Mouse (Mus musculus) brain, embryonic 18.5 days (tissue): ENCODE data around the gene Mrps34.

Experiments
- DNase-seq: peaks from one replicate; pipeline ENCODE4 v3.0.0-alpha.2; 2012; ENCODE audit warnings: low read depth, low spot score

The Mrps34 gene

GRCm38 (mm10) chr17:24881738-24882440 is 13.0 kb upstream of the Mrps34 start:
- no peak for DNase-seq

GRCm38 (mm10) chr17:24884391-24884790 is 10.5 kb upstream of the Mrps34 start:
- DNase-seq, result no peak

GRCm38 (mm10) chr17:24885356-24886133 is 9.4 kb upstream of the Mrps34 start:
- DNase-seq, result no peak

- DNase-seq, result peak; percentile 100
These were observed 8.6 kb upstream of the Mrps34 start, which contains the start of the genes Nubp2 and Spsb3 for GRCm38 (mm10) chr17:24886134-24886931. Gene Nubp2, minus strand, starts transcription at chr17:24886349. Gene Spsb3, plus strand, starts transcription at chr17:24886643.

- DNase-seq, result peak; percentile 18
These were observed 8.0 kb upstream of the Mrps34 start for GRCm38 (mm10) chr17:24886932-24887271.

- no peak for DNase-seq
These were observed 7.4 kb upstream of the Mrps34 start for GRCm38 (mm10) chr17:24887291-24888080.

- DNase-seq, result no peak
These were observed 6.1 kb upstream of the Mrps34 start for GRCm38 (mm10) chr17:24888862-24889261.

- no peak for DNase-seq
These were observed 4.5 kb upstream of the Mrps34 start for GRCm38 (mm10) chr17:24890151-24891092.

GRCm38 (mm10) chr17:24891321-24891720 is 3.6 kb upstream of the Mrps34 start:
- DNase-seq, result no peak

- no peak for DNase-seq
These were observed 2.1 kb upstream of the Mrps34 start for GRCm38 (mm10) chr17:24892785-24893184.

GRCm38 (mm10) chr17:24893276-24893675 is 1.6 kb upstream of the Mrps34 start:
- no peak for DNase-seq

- no peak for DNase-seq
These were observed 588 bp upstream of the Mrps34 start for GRCm38 (mm10) chr17:24894061-24894994.

GRCm38 (mm10) chr17:24895571-24896240 is 790 bp downstream of the Mrps34 start:
- no peak for DNase-seq

- DNase-seq, result peak; percentile 12
These were observed 1.5 kb downstream of the Mrps34 start, which contains the start of gene Nme3 for GRCm38 (mm10) chr17:24896241-24896992. Gene Nme3, plus strand, starts transcription at chr17:24896500.

GRCm38 (mm10) chr17:24896993-24897269 is 2.0 kb downstream of the Mrps34 start:
- DNase-seq, result no peak

- DNase-seq, result no peak
These were observed 2.7 kb downstream of the Mrps34 start for GRCm38 (mm10) chr17:24897600-24897999.

GRCm38 (mm10) chr17:24898041-24898854 is 3.3 kb downstream of the Mrps34 start:
- no peak for DNase-seq
